Mouse (Mus musculus): ENCODE measurements at regions not wholly inside any gene's neighbourhood (a gene's known extent, or its start where the extent isn't known, plus 50 kb on each side); places are given as distances from the start of the nearest gene placed in this dataset.

DNA sequence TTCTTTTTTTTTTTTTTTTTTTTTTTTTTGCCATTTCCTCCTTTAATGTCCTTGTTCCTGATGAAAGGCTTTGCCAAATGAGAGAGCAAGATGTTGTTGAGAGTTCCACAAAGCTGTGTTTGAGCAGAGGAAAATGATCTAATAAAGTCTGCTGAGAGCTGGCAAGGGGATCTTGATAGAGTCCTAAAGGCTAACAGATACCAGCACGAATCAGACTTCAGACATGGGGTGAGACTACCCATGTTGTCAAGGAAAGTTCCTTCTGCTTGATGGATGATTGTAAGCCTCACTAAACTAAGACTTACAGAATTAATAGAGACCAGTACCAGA is 665.2 kb upstream of the Fam92a start:
- no peak for DNase-seq

DNA sequence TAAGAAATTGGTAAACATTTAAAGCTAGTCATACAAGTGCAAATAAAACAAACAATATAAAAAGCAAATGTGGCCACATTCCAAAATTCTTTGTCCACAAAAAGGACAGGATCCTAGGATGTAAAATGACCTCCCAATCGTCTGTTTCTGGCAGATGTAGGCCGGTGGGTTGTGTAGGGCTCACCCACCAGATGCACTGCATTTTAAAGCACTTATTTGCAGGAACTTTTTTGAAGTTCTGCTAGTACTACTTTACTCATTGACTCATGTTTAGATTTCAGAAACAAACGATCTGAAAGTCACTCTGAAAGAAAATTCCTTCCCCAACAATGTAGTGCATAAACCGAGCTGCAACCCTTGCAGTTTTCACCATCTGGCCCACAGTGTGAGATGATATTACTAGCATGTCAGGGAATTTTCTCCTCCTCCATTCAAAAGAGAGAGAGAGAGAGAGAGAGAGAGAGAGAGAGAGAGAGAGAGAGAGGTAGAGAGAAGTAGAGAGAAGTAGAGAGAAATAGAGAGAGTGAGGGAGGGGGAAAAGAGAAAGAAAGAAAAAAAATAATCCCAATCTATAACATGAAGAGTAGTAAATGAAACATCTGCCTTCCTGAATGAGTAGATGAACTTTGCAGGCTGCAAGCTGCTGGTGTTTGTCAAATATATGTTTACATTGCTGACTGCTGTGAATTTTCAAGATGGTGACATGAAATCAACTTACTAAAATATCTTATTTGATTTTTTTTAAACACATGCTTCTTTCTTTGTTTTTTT is 664.7 kb upstream of the Fam92a start:
- no peak for DNase-seq

DNA sequence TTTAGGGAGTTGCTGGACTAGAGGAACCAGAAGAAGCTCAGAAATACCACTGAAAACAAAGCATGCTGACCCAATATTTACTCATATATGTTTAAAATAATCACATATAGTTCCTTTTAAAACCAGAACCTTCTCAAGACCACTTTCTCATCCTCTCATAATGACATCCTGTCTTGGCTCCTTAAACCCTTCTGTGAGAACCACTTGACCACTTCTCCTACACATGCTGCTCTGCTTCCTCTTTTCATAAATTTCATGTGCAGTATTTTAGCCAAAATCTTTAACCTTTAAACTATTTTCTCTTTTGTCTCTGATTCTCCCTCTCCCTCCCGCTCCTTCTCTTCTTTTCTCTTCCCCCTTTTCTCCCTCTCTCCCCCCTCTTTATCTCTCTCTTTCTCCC is 654.6 kb upstream of the Fam92a start:
- no peak for DNase-seq

GRCm38 (mm10) chr4:12814251-12814650 is 642.4 kb upstream of the Fam92a start:
- DNase-seq = no peak

DNA sequence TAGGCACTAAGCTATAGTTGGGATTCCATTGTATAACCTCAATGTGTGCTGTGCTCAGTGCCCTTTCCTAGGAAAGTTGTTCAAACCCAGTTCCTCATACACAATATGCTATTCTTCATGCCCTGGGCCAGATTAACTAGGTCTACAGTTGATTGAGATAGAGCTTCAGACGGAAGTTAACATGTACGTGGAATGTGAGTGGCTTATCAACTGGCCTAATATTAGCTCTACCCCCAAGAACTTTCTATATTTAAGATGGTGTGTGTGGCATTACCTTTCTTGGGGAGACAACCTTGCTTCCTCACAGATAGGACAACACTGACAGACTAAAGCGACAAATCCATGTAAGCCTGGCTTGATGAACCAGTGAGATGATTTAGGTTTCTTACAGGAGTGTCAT is 629.4 kb upstream of the Fam92a start:
- no peak for DNase-seq

- no peak for DNase-seq
These were observed 627.7 kb upstream of the Fam92a start for GRCm38 (mm10) chr4:12799564-12799963.

DNA sequence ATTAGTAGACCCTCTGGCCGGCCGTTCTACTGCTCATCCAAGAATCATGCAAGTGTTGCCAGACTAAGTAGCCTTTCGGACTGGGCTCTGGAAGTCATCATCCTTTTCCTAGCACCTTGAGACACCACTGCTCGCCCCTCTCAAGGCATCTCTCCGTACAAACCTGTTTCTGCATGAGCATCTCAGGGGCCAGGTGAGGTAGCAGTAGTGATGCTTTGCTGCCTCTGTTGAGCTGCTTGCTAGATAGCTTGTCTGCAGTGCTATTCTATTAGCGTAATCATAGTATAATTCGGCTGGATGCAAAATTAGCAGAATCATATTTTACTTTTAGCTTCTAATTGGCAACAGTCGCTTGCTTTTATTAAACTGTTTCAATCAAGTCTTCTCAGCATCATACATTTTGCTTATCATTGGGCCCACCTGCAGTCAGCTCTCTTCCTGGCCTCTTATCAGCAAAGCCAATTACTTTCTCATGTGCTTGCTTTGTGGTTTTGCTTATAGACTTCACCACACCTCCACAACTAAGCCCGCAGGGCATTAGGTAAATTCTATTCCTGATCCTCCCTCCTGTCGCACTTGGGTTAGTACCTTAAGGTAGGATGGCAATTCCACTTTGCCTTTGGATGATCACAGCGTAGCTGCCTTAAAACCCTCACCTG is 621.1 kb upstream of the Fam92a start:
- DNase-seq = no peak

DNA sequence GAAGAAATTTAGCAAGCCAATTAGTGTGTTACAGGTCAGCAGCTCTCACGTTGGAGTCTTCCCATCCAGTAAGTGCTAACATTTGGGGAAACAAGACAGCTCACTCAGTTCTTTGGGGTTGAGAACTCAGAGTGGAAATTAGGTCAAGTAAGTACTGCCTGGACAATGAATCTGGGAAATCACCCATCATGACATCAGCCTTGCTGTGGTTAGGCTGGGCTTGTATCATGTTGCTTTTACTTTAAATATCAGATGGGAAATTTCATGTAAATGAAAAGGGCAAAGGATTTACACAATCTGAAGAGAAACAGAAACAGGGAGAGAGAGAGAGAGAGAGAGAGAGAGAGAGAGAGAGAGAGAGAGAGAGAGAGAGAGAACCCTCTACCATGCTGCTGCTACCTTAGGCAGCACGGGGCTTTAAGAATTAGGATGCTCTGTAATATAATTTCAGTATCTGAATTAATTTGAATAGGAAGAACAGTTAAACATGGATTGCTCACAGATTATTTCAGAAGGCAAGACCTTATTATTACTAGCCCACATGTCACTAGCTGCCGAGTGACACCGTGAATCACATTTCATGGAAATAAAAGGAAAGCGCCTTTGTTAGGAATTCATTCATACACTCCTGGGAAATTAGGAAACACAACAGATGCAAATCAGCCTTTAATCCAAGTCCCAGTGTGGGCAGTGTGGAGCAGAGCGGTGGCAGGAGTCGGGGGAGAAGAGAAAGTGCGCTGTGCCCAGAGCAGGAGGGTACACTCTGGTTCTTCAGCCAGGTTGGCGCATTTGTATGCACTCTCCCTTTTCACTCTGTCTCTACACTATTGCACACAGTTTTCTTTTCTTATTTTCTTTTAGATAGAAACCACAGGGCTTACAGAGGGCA is 620.2 kb upstream of the Fam92a start:
- no peak for DNase-seq

DNA sequence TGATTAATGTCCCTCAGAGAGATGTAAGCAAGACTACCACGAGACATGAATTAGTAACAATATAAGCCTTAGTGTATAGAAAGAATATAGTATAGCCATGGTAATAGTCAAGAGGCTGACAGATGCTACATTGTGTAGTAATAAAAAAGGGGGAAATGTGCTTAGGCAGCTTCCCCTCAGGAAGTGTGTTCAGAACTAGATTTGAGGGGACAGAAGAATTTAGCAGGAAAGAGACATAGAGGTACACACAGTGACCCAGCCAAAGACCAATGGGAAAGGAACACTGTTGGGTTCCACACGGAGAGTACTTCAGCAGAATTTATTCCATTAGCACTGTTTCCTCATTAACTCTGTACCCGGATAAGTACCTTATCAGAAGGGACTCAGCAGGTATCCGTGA is 614.0 kb upstream of the Fam92a start:
- no peak for DNase-seq

DNA sequence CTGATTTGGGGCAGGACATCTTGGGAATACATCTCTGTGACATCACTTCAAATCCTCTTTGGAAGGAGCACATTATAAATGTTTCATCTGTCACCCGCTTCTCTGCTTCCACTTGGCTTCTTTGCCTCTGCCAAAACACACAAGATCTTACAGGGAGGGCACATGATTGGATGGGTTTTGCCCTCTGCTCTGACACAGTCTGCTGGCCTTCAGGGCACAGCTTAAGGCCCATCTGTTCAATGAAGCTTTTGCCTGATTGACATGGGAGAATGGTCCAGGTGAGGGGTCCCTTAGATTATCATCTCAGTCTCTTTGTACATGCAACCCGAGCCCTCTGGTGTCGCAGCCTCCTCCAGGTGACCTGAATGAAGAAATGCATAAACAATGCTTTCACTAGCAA is 612.7 kb upstream of the Fam92a start:
- no peak for DNase-seq

DNA sequence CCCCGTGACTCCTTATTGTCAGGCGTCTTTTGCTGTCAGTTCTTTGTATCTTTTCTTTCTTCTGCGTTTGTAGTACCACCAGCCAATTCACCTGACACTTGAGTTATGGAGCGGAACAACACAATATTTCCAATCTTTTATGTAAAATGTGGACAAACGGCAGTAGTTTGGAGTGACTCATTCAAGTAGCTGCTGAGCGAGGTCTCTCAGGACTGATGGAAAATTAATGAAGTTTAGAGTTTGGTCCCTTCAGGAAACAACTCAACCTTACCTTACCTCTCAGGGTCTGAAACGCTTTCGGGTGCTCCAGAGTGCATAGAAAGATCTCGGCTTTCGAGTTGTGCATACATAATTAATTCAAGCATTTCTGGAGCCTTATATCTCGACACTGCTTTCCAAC is 612.3 kb upstream of the Fam92a start:
- no peak for DNase-seq

- DNase-seq = no peak
These were observed 610.4 kb upstream of the Fam92a start for GRCm38 (mm10) chr4:12781969-12782904.

GRCm38 (mm10) chr4:12780254-12780653 is 608.4 kb upstream of the Fam92a start:
- no peak for DNase-seq

- no peak for DNase-seq
These were observed 607.4 kb upstream of the Fam92a start for GRCm38 (mm10) chr4:12779211-12779610.

- DNase-seq = no peak
These were observed 606.3 kb upstream of the Fam92a start for GRCm38 (mm10) chr4:12778163-12778562.

DNA sequence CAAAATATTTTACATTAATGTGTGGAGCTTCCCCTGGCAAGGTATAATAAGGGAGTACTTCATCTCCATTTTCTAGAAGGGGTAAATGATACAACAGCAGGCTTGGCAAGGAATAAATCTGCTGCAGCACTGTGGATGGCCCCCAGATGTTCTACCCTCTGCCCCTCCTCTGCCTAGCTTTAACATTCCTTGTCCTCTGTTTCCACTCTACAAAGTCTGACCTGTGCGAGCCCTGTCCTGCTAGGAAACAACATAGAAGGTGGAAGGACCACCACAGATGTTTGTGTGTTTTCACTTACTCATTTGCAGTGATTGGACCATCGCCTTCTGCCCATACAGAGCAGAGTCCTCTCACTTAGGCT is 604.4 kb upstream of the Fam92a start:
- no peak for DNase-seq

GRCm38 (mm10) chr4:12775524-12776216 is 603.9 kb upstream of the Fam92a start:
- DNase-seq = no peak

- DNase-seq = no peak
These were observed 603.3 kb upstream of the Fam92a start for GRCm38 (mm10) chr4:12775090-12775489.

GRCm38 (mm10) chr4:12774671-12775070 is 602.9 kb upstream of the Fam92a start:
- DNase-seq = no peak

DNA sequence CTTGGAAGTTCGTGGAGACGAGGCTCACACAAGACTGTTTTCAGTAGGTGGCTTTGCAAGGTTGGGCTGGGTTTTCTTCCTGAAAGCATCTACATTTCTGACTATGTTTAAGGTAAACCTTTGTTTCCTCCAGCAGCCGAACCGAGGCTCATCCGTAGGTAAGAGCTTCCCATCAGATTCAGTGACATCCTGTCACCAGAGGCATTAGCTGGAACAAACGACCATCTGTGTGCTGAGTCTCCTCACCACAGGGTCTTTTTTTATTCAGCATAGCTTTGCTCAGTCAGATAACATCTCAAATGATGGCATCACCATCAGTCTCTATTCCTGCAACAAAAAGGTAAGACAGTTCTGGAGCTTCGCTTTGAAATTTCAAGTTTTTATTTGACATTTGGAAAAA is 601.4 kb upstream of the Fam92a start:
- no peak for DNase-seq

GRCm38 (mm10) chr4:12770131-12770780 is 598.4 kb upstream of the Fam92a start:
- no peak for DNase-seq

GRCm38 (mm10) chr4:12769092-12769491 is 597.3 kb upstream of the Fam92a start:
- no peak for DNase-seq

Data from lung, postnatal 14 days (tissue).